Mouse (Mus musculus) forelimb bud, embryonic 11.5 days (tissue): ENCODE measurements around the gene Erp29.

Experiments
- DNase-seq: peaks from one replicate; pipeline ENCODE4 v3.0.0-alpha.2; 2012; ENCODE audit warnings: low read depth, low spot score

Erp29 gene

GRCm38 (mm10) chr5:121449976-121450375 is 2.3 kb downstream of the Erp29 start:
- peak; percentile 44 for DNase-seq

- DNase-seq, result no peak
These were observed 3.9 kb downstream of the Erp29 start for GRCm38 (mm10) chr5:121448450-121448849.

- DNase-seq, result no peak
These were observed 7.4 kb downstream of the Erp29 start for GRCm38 (mm10) chr5:121444870-121445269.

GRCm38 (mm10) chr5:121443548-121443947 is 8.8 kb downstream of the Erp29 start:
- peak; percentile 39 for DNase-seq

GRCm38 (mm10) chr5:121438756-121439155 is 13.6 kb downstream of the Erp29 start:
- DNase-seq, result no peak

- no peak for DNase-seq
These were observed 14.2 kb downstream of the Erp29 start for GRCm38 (mm10) chr5:121438131-121438530.

- DNase-seq, result no peak
These were observed 23.4 kb downstream of the Erp29 start for GRCm38 (mm10) chr5:121428954-121429353.

- no peak for DNase-seq
These were observed 29.0 kb downstream of the Erp29 start for GRCm38 (mm10) chr5:121423297-121423696.

GRCm38 (mm10) chr5:121422787-121423186 is 29.5 kb downstream of the Erp29 start:
- no peak for DNase-seq

- DNase-seq, result no peak
These were observed 31.6 kb downstream of the Erp29 start for GRCm38 (mm10) chr5:121420721-121421120.

- no peak for DNase-seq
These were observed 41.3 kb downstream of the Erp29 start for GRCm38 (mm10) chr5:121410975-121411374.

GRCm38 (mm10) chr5:121407856-121408255 is 44.5 kb downstream of the Erp29 start:
- no peak for DNase-seq

GRCm38 (mm10) chr5:121400849-121401248 is 51.5 kb downstream of the Erp29 start:
- no peak for DNase-seq

- no peak for DNase-seq
These were observed 52.2 kb downstream of the Erp29 start for GRCm38 (mm10) chr5:121400064-121400463.

GRCm38 (mm10) chr5:121399540-121399939 is 52.8 kb downstream of the Erp29 start:
- DNase-seq, result no peak

GRCm38 (mm10) chr5:121398965-121399462 is 53.3 kb downstream of the Erp29 start:
- DNase-seq, result no peak

- peak; percentile 35 for DNase-seq
These were observed 54.0 kb downstream of the Erp29 start for GRCm38 (mm10) chr5:121398146-121398964.

GRCm38 (mm10) chr5:121397187-121398145 is 54.8 kb downstream of the Erp29 start, which contains the start of gene Naa25:
TSS of gene Naa25 (plus strand) at chr5:121397936.
- DNase-seq, result peak; percentile 98

GRCm38 (mm10) chr5:121395621-121396020 is 56.7 kb downstream of the Erp29 start:
- DNase-seq, result no peak

- no peak for DNase-seq
These were observed 58.9 kb downstream of the Erp29 start for GRCm38 (mm10) chr5:121393402-121393801.

GRCm38 (mm10) chr5:121392667-121393380 is 59.5 kb downstream of the Erp29 start:
- peak; percentile 67 for DNase-seq
